Mouse (Mus musculus) hematopoietic stem cell, adult 5-6 weeks (primary cell): ENCODE data around the gene Cd207. TPM values are rescaled to one million over a fixed set of nuclear protein-coding genes. Genes with fewer than 3 reads are reported as not detected.

Experiments used
- ATAC-seq, 2 experiments: fragments of 125-278 bp in 1 of 2; replicated peaks in 1 of 2; 2 replicates each; pipeline ENCODE4 v1.8.0; 2016 to 2017; ENCODE audit warnings: inconsistent platforms in 2 of 2, mild to moderate bottlenecking in 2 of 2, moderate number of reproducible peaks in 2 of 2, low read depth in 1 of 2, moderate TSS enrichment in 1 of 2; ENCODE audit not compliant: low FRiP score in 2 of 2, poor library complexity in 2 of 2, severe bottlenecking in 2 of 2, insufficient read depth in 1 of 2, low TSS enrichment in 1 of 2
- total RNA-seq: library from RNA; stranded (forward); fragments of 172-1452, 232-1000 nt; gene quantifications from 2 replicates; pipeline ENCODE4 v1.2.3, GENCODE M21; 2017

Gene Cd207
- total RNA-seq: not detected in 2 replicates

DNA sequence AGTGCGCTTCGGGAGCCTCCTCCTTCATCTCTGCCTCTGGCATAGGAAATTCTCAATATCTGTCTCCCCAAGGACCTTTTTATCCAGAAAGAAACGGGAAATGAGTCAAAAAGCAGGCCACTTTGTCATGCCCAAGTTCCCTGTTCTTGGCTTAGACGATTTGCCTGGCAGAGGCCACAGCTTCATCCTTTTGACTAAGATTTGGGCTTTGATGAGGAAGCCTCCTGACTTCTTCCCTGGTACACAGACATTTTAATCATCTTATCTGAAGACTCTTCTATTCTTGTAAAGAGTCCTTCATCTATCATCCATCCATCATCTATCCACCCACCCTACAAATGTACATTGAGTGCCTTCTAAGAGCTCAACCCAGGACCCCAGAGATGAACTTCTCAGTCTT, at the start of gene Cd207:
TSS of gene Cd207 (minus strand) at position 101 of the 400 bp plus-strand sequence.
- no peak for ATAC-seq

GRCm38 (mm10) chr6:83727178-83727577, 49.5 kb upstream of the Cd207 start:
- ATAC-seq: no peak

GRCm38 (mm10) chr6:83722526-83722925, 44.9 kb upstream of the Cd207 start:
- ATAC-seq: no peak

- no peak for ATAC-seq
Observed at GRCm38 (mm10) chr6:83717026-83717425, 39.4 kb upstream of the Cd207 start.

DNA sequence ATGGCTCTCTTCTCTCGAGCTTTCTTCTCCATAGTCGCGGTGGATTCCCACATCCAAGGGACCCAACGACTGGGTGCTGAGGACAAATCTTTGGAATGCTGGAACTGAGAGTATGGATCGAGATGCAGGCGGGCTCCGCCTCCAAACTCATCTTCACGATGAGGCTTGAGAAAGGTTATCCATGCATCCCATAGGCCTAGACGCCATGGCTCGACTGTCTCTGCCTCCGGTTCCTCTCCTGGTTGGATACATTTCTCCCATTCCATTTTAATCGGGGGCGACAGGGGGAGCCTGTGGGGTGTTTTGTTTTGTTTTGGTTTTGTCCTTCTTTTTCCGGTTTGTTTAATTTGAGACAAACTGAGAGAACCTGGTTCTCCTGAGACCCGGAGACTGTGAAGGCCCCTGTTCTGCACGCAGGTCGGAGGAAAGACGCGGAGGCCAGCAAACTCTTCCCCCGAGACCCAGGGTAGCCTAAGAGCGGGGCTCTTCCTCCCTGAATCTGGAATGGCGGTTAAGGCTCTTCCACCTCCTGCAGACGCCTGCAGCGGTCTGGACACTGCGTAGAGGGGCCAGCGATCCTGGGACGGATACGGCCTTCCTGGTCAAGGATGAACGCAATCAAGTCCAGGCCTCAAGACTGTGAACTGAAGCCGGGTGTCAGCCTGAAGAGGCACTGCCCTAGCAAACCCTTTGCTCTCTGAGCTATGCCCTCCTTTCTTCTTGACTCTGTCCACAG, 38.0 kb upstream of the Cd207 start:
- ATAC-seq: no peak

DNA sequence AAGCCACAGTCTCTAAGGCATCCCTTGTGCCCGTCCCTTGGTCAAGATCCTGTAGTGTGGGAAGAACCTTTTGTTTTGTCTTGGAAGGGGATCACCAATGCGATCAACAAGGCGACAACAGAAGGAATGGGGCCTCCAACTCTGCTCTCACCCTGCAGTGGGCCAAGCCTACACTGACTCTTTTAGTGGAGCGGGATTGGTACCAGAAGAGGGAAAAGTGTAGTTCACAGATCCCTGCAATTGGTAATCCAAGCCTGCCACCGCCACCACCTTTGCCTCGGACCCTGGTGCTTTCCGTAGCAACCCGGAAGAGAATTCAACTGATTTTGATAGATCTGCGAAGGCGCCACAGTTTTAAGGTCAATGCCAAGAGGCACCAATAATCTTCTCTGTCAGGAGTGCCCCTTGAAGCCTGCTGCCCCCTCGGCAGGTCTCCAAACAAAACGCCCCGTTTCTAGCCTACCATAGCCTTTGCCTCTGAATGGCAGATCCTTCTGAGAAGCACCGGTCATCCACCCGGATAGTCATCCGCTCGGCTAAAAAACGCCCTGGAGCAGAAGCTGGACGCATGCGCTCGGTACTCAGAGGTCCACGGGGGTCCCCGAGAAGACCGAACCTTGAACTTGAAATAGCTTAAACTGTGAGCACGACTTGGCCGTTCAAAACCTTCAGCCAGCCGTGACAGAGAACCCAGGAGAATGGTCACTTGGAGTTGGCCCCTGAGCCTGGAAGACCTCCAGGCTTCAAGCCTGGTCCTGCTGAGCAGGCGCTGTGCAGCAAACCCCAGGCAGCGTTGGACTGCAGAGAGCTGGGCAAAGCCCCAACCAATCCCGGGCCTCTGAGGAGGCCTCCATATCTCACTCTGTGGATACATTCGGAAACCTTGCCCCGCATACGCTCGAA, 36.8 kb upstream of the Cd207 start:
- no peak for ATAC-seq

DNA sequence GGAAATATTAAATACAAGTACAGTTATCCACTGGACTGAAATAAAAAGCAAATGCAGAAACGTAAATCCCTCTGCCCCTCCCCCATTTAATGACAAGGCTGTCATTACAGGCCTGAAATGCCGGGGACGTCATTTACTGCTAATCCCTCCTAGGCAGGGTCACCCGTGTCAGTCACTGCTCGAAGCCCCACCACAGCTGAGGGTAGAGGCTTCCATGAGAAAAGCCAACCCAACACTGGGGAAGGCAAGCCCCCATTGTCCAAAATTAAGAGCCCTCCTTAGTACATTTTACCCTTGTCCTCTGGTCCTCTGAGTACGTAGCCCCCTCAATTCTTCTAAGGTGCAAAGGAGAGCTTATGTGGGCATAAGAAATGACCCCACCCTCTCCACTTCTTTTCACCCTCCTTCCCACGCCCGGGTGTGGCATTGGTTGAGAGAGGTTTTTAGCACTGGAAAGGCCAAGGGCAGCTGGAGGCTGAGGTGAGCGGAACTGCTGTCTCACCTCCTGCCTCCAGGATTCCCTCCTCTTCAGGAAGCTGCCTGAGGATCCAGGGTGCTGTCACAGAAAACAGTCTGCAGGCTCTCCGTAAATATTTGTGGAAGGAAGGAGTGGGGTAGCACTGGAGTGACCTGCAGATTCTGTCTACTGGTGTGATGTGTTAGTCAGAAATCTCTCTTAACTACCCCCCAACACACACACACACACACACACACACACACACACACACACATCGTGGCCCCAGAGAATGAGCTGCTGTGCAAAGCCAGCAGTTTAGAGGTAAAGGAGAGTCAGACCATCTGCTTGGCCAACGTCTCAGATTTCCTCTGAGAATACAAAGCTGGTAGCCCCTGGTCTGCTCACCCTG, 35.8 kb upstream of the Cd207 start:
- ATAC-seq: no peak

DNA sequence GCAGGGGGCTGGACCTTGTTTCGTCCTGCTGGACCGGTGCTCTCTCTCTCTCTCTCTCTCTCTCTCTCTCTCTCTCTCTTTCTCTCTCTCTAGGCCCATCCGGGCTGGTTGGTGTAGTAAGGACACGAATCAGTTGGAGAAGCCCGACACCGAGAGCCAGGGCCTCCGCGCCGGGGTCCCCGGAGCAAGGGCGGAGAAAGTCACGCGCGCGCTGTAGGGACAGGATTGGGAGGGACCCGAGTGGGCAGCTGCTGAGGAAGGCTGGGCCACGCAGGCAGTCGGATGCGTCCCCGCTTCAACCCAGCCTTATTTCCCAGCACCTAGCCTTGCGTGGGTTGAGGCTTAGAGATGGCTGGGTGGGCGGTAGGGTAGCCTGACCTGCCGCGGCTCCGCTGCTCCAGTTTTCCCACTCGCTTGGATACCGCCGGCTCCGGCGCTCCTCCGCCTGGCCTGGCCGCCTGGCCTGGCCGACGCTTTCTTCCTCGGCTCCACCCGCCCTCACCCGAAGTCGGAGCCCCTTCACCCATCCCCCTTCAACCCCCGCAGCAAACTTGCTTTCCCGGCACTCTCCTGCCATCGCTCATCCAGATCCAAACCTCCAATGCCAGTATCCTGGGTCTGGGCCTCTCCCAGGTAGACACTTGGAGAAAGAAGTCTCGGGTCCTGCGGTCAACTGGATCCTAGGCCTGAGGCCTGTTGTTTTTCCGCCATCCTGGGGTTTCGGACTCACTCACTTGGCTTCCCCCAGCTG, 34.2 kb upstream of the Cd207 start:
- no peak for ATAC-seq

DNA sequence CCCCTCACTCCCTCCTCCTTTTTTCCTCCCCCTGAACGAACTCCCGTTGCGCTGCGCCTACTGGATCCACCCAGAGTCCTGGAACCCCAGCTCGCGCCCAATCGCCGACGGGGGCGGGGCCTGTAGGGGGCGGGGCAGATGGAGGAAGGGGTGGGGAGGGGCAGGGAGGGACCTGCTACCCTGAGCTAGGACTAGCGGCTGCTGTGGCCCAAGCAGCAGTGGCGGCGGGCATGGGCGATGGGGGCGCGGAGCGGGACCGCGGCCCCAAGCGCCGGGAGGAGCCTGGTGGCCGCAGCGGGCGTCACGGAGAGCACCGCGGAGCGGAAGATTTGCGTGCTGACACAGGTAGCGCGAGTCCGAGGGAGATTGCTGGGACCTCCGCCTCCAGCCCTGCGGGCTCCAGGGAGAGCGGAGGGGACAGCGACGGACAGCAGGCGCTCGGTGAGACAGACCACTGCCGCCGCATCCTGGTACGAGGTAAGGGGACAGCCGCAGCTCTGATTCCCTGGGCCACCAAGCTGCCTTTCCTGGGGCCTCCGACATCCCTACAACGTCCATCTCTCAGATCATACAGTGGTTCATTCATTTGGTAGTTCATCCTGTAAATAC, 33.5 kb upstream of the Cd207 start, which contains the start of gene Vax2:
TSS of gene Vax2 (plus strand) at position 198 of the 609 bp plus-strand sequence.
- ATAC-seq: peak in 1 of 2 experiments; percentile 19; a peak in 1 of 4 replicates

DNA sequence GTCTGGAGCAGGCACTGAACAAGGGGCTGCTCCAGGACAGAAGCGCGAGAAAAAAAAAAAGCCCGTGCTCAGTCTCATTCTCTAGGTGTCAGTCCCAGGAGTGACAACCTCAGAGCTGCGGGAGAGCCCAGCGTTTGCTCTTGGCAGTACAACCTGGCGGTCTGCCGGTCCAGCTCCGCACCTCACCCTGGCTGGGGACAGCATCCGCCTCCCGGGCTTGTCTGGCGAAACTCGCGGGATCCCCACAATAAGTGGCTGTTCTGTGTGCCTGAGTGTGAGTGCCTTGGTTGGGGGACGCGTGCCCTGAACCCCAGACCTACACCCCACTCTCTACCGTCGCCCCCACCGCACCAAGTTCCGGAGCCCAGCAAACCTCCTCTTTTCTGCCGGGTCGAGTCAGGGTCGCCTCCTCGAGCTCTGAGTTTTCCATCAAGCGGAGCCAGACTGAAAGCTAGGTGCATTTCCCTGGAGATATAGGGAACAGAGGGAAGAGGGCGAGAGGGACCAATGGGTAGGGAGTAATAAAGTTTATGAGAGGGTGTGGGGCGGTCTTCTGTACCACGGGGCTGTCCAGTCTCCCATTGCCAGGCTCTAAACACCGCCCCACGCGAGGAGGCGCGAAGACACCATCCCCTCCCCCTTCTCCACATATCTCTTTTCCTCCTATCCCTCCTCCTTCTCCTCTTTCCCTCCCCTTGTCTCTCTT, 32.9 kb upstream of the Cd207 start:
- ATAC-seq: no peak

- no peak for ATAC-seq
Observed at GRCm38 (mm10) chr6:83707738-83708510, 30.3 kb upstream of the Cd207 start.

GRCm38 (mm10) chr6:83704701-83705100, 27.0 kb upstream of the Cd207 start:
- no peak for ATAC-seq

DNA sequence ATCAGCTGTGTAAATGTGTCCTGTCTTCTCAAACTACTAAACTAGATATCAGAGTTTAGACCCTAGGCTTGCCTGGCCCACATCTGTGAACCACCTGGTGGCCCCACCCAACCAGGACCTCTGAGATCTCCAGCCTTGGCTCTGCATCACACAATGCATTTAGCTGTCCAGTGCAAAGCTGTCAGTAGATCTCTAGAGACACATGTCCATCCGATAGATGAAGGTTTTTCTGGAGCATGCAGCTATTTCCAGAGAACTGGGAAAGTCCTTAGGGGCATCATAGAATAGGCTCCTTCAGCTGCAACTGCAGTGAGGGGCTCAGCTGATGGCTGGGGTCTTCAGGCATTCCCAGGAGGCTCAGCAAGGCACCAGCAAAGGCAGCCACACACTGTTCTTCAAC, 26.6 kb upstream of the Cd207 start:
- no peak for ATAC-seq

DNA sequence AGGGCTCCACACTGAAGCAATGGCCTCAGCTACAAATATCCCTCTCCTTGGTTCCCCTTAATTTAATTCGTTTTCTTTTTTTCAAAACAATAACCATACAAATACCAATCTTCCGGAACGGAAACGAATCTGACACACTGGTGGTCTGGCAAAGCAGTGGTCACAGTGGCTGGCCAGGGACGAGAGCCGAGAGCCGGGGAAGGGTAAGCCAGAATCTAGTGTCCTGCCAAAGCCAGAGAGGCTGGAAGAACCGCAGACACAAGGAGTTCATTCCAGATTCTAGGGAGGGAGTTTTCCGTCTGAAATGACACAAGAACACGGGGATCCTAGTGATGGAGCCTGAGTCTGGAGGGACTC, 26.0 kb upstream of the Cd207 start:
- 0 out of 4 replicates have a peak, but pooled peaks have one; percentile 10 to 17 for ATAC-seq

DNA sequence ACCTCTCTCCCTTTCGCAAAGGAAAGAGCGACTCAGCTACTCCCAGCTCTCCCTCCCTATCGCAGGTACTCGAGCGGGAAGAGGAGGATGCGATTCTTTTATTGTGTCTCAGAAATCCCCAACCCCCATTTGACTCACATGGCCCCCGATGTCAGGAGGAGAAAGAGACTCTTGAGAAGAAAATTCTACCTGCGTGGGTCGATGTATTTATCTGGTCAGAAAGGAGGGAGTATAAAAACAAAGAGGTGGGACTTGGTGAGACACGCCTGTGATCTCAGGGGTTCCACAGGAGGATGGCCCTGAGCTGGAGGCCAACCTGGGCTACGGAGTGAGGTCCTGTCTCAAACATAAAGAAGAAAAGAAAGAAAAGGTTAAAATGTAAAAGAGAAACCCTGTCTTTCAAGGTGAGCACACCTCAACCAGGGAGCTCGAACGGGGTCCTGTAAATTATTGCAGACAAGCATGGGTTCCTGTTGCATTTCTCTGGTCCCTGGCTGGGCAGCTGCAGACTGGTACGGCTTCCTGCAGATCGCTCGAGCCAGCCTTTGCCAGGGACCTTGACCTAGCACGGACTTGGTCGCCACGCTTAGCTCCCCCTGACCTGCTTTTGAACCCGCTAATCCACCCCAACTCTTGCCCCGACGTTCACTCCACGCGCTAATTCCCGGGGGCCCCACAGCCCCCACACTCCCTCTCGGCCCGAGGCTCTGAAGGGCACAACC, 25.5 kb upstream of the Cd207 start:
- ATAC-seq: peak; percentile 5 to 20; a peak in 1 of 4 replicates
